In the genomic region with DNA sequence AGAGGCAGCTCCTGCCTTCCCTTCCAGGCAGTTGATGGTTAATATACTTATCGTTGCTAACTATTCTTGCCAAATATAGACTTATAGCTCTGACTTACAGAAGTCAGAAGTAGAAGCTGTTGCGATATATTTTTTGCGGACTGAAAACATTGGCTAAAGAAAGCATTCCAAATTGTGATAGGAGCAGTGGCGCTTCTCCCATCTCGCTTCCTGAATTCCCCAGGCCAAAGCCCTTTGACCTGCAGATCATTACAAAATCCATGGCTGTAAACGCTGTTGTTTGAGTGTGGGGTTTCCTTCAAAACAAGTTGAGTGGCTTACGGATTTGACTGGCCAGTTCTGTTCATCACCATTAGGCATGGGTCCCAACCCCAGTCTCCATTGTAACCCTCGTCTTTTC, we compare ENCODE assay signal across 22 mouse cellular contexts. TPM values are rescaled to one million over a fixed set of nuclear protein-coding genes. Genes with fewer than 3 reads are reported as not detected.
A peak's percentile ranks its signal among the peaks of the same experiment; 100 is the strongest.
DNase-seq lines count a peak whose midpoint lies in the region; ATAC-seq and TF ChIP-seq lines count a peak whose summit lies in the region.
"Had no signal": no experiment of that assay in that cellular context is flagged by ENCODE, and none has a peak within 500 bp of the region (broad histone marks: within the 10 kb centered on the region; RNA-seq: fewer than 3 reads in every experiment).

No protein-coding gene starts in this region.

- peaks cover 15% of the 10 kb centered on the region for H3K4me1 ChIP-seq in intestine, embryonic 16.5 days (ENCODE audit: control insufficient read depth, insufficient read depth, low read length)
- peaks cover 23% of the 10 kb centered on the region for H3K4me1 ChIP-seq in intestine, embryonic 15.5 days (replicated peaks)
- peaks cover 54% of the 10 kb centered on the region for H3K4me1 ChIP-seq in lung, embryonic 15.5 days
- H3K4me1 ChIP-seq in stomach, postnatal 0 days (replicated peaks; ENCODE audit: control insufficient read depth, insufficient read depth), result peaks cover 6% of the 10 kb centered on the region
- H3K4me1 ChIP-seq: embryonic facial prominence, embryonic 13.5 days; hindbrain, embryonic 12.5 days; limb, embryonic 15.5 days had no signal

- ATAC-seq in intestine, embryonic 16.5 days, result no peak
- ATAC-seq in intestine, embryonic 15.5 days, result no peak
- ATAC-seq in lung, embryonic 15.5 days (ENCODE audit: borderline replicate concordance, extremely low read depth, low FRiP score, low TSS enrichment), result no peak
- no peak for ATAC-seq in stomach, postnatal 0 days (ENCODE audit: low FRiP score, low TSS enrichment)
- ATAC-seq: midbrain, embryonic 16.5 days had no signal

- 52% methylated on average over 8 of the region's 8 CpGs for WGBS in intestine, embryonic 16.5 days
- 55% methylated on average over 8 of the region's 8 CpGs for WGBS in intestine, embryonic 15.5 days
- WGBS in lung, embryonic 15.5 days, result 50% methylated on average over 8 of the region's 8 CpGs
- 56% methylated on average over 8 of the region's 8 CpGs for WGBS in stomach, postnatal 0 days

- 0 out of 2 replicates have a peak overlapping the region, but pooled peaks have one; percentile 5 for H3K27ac ChIP-seq in intestine, embryonic 16.5 days (ENCODE audit: low read length)
- no peak overlapping the region for H3K27ac ChIP-seq in intestine, embryonic 15.5 days
- H3K27ac ChIP-seq in lung, embryonic 15.5 days, result peak overlapping the region; percentile 26; the same call in 1 of the 2 replicates
- H3K27ac ChIP-seq in stomach, postnatal 0 days (replicated peaks), result peak overlapping the region; percentile 13; the same call in 1 of the 2 replicates
- H3K27ac ChIP-seq: embryonic facial prominence, embryonic 13.5 days; forebrain, embryonic 12.5 days; heart, embryonic 10.5 days; hindbrain, embryonic 12.5 days; limb, embryonic 15.5 days; macrophage had no signal

- H3K27me3 ChIP-seq in intestine, embryonic 16.5 days (replicated peaks; ENCODE audit: control insufficient read depth, insufficient read depth, low read length), result no peaks in the 10 kb centered on the region
- H3K27me3 ChIP-seq in intestine, embryonic 15.5 days (replicated peaks), result no peaks in the 10 kb centered on the region
- no peaks in the 10 kb centered on the region for H3K27me3 ChIP-seq in lung, embryonic 15.5 days
- no peaks in the 10 kb centered on the region for H3K27me3 ChIP-seq in stomach, postnatal 0 days (ENCODE audit: control insufficient read depth, insufficient read depth, low read length)
- H3K27me3 ChIP-seq: embryonic facial prominence, embryonic 13.5 days; forebrain, embryonic 12.5 days; hindbrain, embryonic 12.5 days; limb, embryonic 15.5 days had no signal

- intact Hi-C loops in heart, postnatal 25 days (cut with DNase I), result no loop called here

- DNase-seq in heart, adult 11 months, result peak; percentile 57
- DNase-seq in heart, postnatal 25 days (ENCODE audit: low spot score), result no peak
- no peak for DNase-seq in lung, postnatal 36 days
- DNase-seq in stomach, postnatal 0 days (ENCODE audit: low spot score), result no peak
- DNase-seq: adrenal gland, postnatal 10 days; cerebellum, adult 2 months; cerebellum, postnatal 25 days; kidney, adult 18-20 months; kidney, postnatal 10 days; left cerebral cortex, postnatal 4 days; thymus, postnatal 25 days had no signal

- no peak overlapping the region for H3K9ac ChIP-seq in intestine, embryonic 16.5 days (ENCODE audit: low read depth, low read length)
- H3K9ac ChIP-seq in intestine, embryonic 15.5 days, result no peak overlapping the region
- H3K9ac ChIP-seq in lung, embryonic 15.5 days, result no peak overlapping the region
- no peak overlapping the region for H3K9ac ChIP-seq in stomach, postnatal 0 days (ENCODE audit: low read length)
- H3K9ac ChIP-seq: embryonic facial prominence, embryonic 13.5 days; forebrain, embryonic 12.5 days; hindbrain, embryonic 12.5 days; limb, embryonic 15.5 days had no signal

- no peaks in the 10 kb centered on the region for H3K9me3 ChIP-seq in intestine, embryonic 16.5 days (ENCODE audit: control insufficient read depth, low read length)
- no peaks in the 10 kb centered on the region for H3K9me3 ChIP-seq in intestine, embryonic 15.5 days
- H3K9me3 ChIP-seq in lung, embryonic 15.5 days, result no peaks in the 10 kb centered on the region
- H3K9me3 ChIP-seq in stomach, postnatal 0 days (ENCODE audit: control insufficient read depth, low read length), result no peaks in the 10 kb centered on the region
- H3K9me3 ChIP-seq: embryonic facial prominence, embryonic 13.5 days; forebrain, embryonic 12.5 days; heart, embryonic 10.5 days; hindbrain, embryonic 12.5 days; limb, embryonic 15.5 days had no signal

- H3K4me3 ChIP-seq in intestine, embryonic 16.5 days (ENCODE audit: low read length), result no peak overlapping the region
- H3K4me3 ChIP-seq in intestine, embryonic 15.5 days (replicated peaks), result no peak overlapping the region
- H3K4me3 ChIP-seq in lung, embryonic 15.5 days, result no peak overlapping the region
- no peak overlapping the region for H3K4me3 ChIP-seq in stomach, postnatal 0 days (ENCODE audit: low read depth, low read length)
- H3K4me3 ChIP-seq: embryonic facial prominence, embryonic 13.5 days; erythroblast, embryonic 14.5 days; forebrain, embryonic 12.5 days; heart, embryonic 10.5 days; hindbrain, embryonic 12.5 days; limb, embryonic 15.5 days had no signal

- H3K4me2 ChIP-seq in intestine, embryonic 16.5 days (ENCODE audit: low read depth, low read length), result no peak overlapping the region
- no peak overlapping the region for H3K4me2 ChIP-seq in intestine, embryonic 15.5 days (replicated peaks)
- no peak overlapping the region for H3K4me2 ChIP-seq in lung, embryonic 15.5 days
- no peak overlapping the region for H3K4me2 ChIP-seq in stomach, postnatal 0 days (replicated peaks; ENCODE audit: low read depth)
- H3K4me2 ChIP-seq: embryonic facial prominence, embryonic 13.5 days; forebrain, embryonic 12.5 days; hindbrain, embryonic 12.5 days; limb, embryonic 15.5 days had no signal

- no peaks in the 10 kb centered on the region for H3K36me3 ChIP-seq in intestine, embryonic 16.5 days (ENCODE audit: control insufficient read depth, insufficient read depth, low read length)
- H3K36me3 ChIP-seq in intestine, embryonic 15.5 days, result no peaks in the 10 kb centered on the region
- no peaks in the 10 kb centered on the region for H3K36me3 ChIP-seq in lung, embryonic 15.5 days
- H3K36me3 ChIP-seq in stomach, postnatal 0 days (ENCODE audit: control insufficient read depth, insufficient read depth, low read length), result no peaks in the 10 kb centered on the region
- H3K36me3 ChIP-seq: embryonic facial prominence, embryonic 13.5 days; forebrain, embryonic 12.5 days; heart, embryonic 10.5 days; hindbrain, embryonic 12.5 days; limb, embryonic 15.5 days had no signal

- TF ChIP-seq CTCF in stomach, postnatal 0 days (IDR thresholded peaks at IDR 0.05; ENCODE audit: low read depth), result no peak

- TF ChIP-seq EP300 in stomach, postnatal 0 days (optimal IDR thresholded peaks at IDR 0.05), result no peak

RNA-seq across cellular contexts. Expression of gene 1700056E22Rik, which starts 24.1 kb away (rescaled TPM):
- under 1 TPM; 0.75 to 0.86 TPM for total RNA-seq in heart, postnatal 25 days (2021)
- 1.0 and 1.5 TPM in 2 replicates for polyA plus RNA-seq in intestine, embryonic 16.5 days (2015; fragmentation: Nextera tagmentation; extraction: Ambion mirVana)
- 1.2 and 1.7 TPM in 2 replicates for polyA plus RNA-seq in intestine, embryonic 15.5 days (2015; fragmentation: Nextera tagmentation; extraction: Ambion mirVana)
- 1.1 and 1.5 TPM in 2 replicates for polyA plus RNA-seq in lung, embryonic 15.5 days (2015; fragmentation: Nextera tagmentation; extraction: Ambion mirVana)
- polyA plus RNA-seq in stomach, postnatal 0 days (2015; fragmentation: Nextera tagmentation; extraction: Ambion mirVana), result 1.6 and 2.6 TPM in 2 replicates

RNA-seq across cellular contexts. Expression of gene Dusp10, which starts 45.1 kb away (rescaled TPM):
- total RNA-seq in heart, postnatal 25 days (2021), result 1 to 10 TPM; 7.4 to 8.6 TPM
- 10.9 and 11.0 TPM in 2 replicates for polyA plus RNA-seq in intestine, embryonic 16.5 days (2015; fragmentation: Nextera tagmentation; extraction: Ambion mirVana)
- 10.2 and 11.9 TPM in 2 replicates for polyA plus RNA-seq in intestine, embryonic 15.5 days (2015; fragmentation: Nextera tagmentation; extraction: Ambion mirVana)
- 6.7 and 7.8 TPM in 2 replicates for polyA plus RNA-seq in lung, embryonic 15.5 days (2015; fragmentation: Nextera tagmentation; extraction: Ambion mirVana)
- 4.2 and 6.5 TPM in 2 replicates for polyA plus RNA-seq in stomach, postnatal 0 days (2015; fragmentation: Nextera tagmentation; extraction: Ambion mirVana)
